Mouse (Mus musculus) G1E (cell line): ENCODE results near the gene Kbtbd12.

Experiments
- CTCF ChIP-seq: IDR thresholded peaks from 2 replicates; pipeline ENCODE4 v1.5.1; 2012; ENCODE audit warnings: low read depth, low read length, inconsistent platforms, mixed read lengths
- GATA1 ChIP-seq: IDR thresholded peaks from 2 replicates; pipeline ENCODE4 v1.6.1; 2012; ENCODE audit warnings: borderline replicate concordance, low read length, inconsistent platforms, mixed read lengths
- POLR2AphosphoS5 ChIP-seq: IDR thresholded peaks from 2 replicates; pipeline ENCODE4 v1.6.1; 2012; ENCODE audit warnings: low read depth, low read length, inconsistent platforms; ENCODE audit not compliant: insufficient replicate concordance
- TAL1 ChIP-seq: conservative IDR thresholded peaks from 2 replicates; pipeline ENCODE4 v1.6.1; 2012; ENCODE audit warnings: low read depth, low read length, inconsistent platforms, mixed read lengths

DNA sequence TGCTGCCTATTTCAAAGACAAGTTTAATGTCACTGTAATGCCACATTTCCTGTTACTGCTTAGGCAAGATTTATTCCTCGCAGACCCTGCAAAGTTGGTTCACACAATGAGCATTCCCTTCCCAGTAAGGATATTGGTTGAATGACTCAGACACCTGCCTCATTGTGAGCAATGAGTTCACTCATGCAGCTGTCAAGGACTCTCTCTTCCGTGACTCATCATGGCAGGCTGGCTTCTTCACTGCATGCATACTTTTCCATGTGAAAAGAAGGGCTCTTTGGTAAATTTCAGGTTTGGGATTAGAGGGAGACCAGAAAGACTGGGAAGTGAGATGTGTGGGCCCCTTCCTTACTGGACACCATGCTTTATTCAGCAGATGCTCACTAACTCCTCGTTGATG, 50.7 kb downstream of the Kbtbd12 start:
- TF ChIP-seq GATA1 (no peak), CTCF (no peak), TAL1 (no peak), POLR2AphosphoS5 (no peak)
